ENCODE assay signal across 28 mouse cellular contexts in the genomic region with DNA sequence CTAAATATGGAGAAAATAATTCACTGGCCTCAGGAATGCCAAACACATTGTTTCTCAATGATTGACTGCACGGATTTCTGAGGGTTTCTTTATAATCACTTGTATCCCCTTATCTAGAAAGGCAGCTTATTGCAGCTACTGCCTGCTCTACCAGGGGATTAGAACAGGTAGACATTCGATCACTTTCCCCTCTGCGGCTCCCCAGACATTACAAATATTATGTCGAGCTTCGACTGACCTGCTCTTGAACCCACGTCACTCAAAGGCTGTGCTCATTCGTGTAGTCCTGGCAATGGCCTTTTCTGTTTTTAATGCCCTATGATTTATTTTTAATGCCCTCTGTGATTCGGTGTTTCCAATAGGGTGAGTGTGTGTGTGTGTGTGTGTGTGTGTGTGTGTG.
DNase-seq lines count a peak whose midpoint lies in the region; ATAC-seq and TF ChIP-seq lines count a peak whose summit lies in the region.
"Had no signal": no experiment of that assay in that cellular context is flagged by ENCODE, and none has a peak within 500 bp of the region (broad histone marks: within the 10 kb centered on the region; RNA-seq: fewer than 3 reads in every experiment).

No protein-coding gene starts in this region.

- DNase-seq in hindbrain, embryonic 11.5 days (ENCODE audit: low spot score): no peak
- DNase-seq in hindbrain, postnatal 0 days (ENCODE audit: low spot score): no peak
- no peak for DNase-seq in limb, embryonic 10.5 days (ENCODE audit: low spot score)
- no peak for DNase-seq in stomach, postnatal 0 days (ENCODE audit: low spot score)
- DNase-seq: adrenal gland, postnatal 25 days; B cell, adult 2 months; cerebellum, adult 11-12 months; cerebellum, postnatal 10 days; gastrocnemius, adult 2 months; gastrocnemius, postnatal 36 days; heart, adult 18-20 months; heart, postnatal 4 days; kidney, adult 18-20 months; kidney, postnatal 14 days; layer of hippocampus, adult 9-11 months; liver, embryonic 13.5 days; lung, adult 2 months; lung, postnatal 10 days; right cerebral cortex, postnatal 4 days; thymus, postnatal 4 days had no signal

- no peak for TF ChIP-seq EP300 in stomach, postnatal 0 days (optimal IDR thresholded peaks at IDR 0.05)

- no peaks in the 10 kb centered on the region for H3K9me3 ChIP-seq in hindbrain, embryonic 11.5 days (ENCODE audit: control insufficient read depth, low read length)
- H3K9me3 ChIP-seq in hindbrain, postnatal 0 days (ENCODE audit: low read length): no peaks in the 10 kb centered on the region
- no peaks in the 10 kb centered on the region for H3K9me3 ChIP-seq in limb, embryonic 12.5 days
- H3K9me3 ChIP-seq in limb, embryonic 10.5 days (replicated peaks): no peaks in the 10 kb centered on the region
- H3K9me3 ChIP-seq in stomach, embryonic 14.5 days (ENCODE audit: control insufficient read depth, low read depth, low read length): no peaks in the 10 kb centered on the region
- H3K9me3 ChIP-seq in stomach, postnatal 0 days (ENCODE audit: control insufficient read depth, low read length): no peaks in the 10 kb centered on the region
- H3K9me3 ChIP-seq: embryonic facial prominence, embryonic 13.5 days; liver, embryonic 13.5 days; midbrain, embryonic 13.5 days had no signal

- H3K36me3 ChIP-seq in hindbrain, embryonic 11.5 days (ENCODE audit: control insufficient read depth, insufficient read depth, low read length): no peaks in the 10 kb centered on the region
- no peaks in the 10 kb centered on the region for H3K36me3 ChIP-seq in hindbrain, postnatal 0 days (ENCODE audit: insufficient read depth, low read length)
- no peaks in the 10 kb centered on the region for H3K36me3 ChIP-seq in limb, embryonic 12.5 days
- H3K36me3 ChIP-seq in limb, embryonic 10.5 days: no peaks in the 10 kb centered on the region
- H3K36me3 ChIP-seq in stomach, embryonic 14.5 days (ENCODE audit: control insufficient read depth, insufficient read depth, low read length): no peaks in the 10 kb centered on the region
- no peaks in the 10 kb centered on the region for H3K36me3 ChIP-seq in stomach, postnatal 0 days (ENCODE audit: control insufficient read depth, insufficient read depth, low read length)
- H3K36me3 ChIP-seq: embryonic facial prominence, embryonic 13.5 days; liver, embryonic 13.5 days; midbrain, embryonic 13.5 days had no signal

- no peaks in the 10 kb centered on the region for H3K27me3 ChIP-seq in hindbrain, embryonic 11.5 days (ENCODE audit: control insufficient read depth, insufficient read depth, low read length)
- no peaks in the 10 kb centered on the region for H3K27me3 ChIP-seq in hindbrain, postnatal 0 days (ENCODE audit: insufficient read depth, low read length)
- no peaks in the 10 kb centered on the region for H3K27me3 ChIP-seq in limb, embryonic 12.5 days
- H3K27me3 ChIP-seq in limb, embryonic 10.5 days (ENCODE audit: low read depth, poor library complexity, severe bottlenecking): no peaks in the 10 kb centered on the region
- no peaks in the 10 kb centered on the region for H3K27me3 ChIP-seq in stomach, embryonic 14.5 days (ENCODE audit: control insufficient read depth, insufficient read depth, low read length)
- H3K27me3 ChIP-seq in stomach, postnatal 0 days (ENCODE audit: control insufficient read depth, insufficient read depth, low read length): no peaks in the 10 kb centered on the region
- H3K27me3 ChIP-seq: embryonic facial prominence, embryonic 13.5 days; liver, embryonic 13.5 days; midbrain, embryonic 13.5 days had no signal

- H3K4me3 ChIP-seq in hindbrain, embryonic 11.5 days (ENCODE audit: low read depth, low read length): no peak overlapping the region
- no peak overlapping the region for H3K4me3 ChIP-seq in hindbrain, postnatal 0 days (ENCODE audit: low read length)
- no peak overlapping the region for H3K4me3 ChIP-seq in limb, embryonic 12.5 days (replicated peaks)
- H3K4me3 ChIP-seq in limb, embryonic 10.5 days: no peak overlapping the region
- no peak overlapping the region for H3K4me3 ChIP-seq in stomach, embryonic 14.5 days (ENCODE audit: low read depth, low read length)
- H3K4me3 ChIP-seq in stomach, postnatal 0 days (ENCODE audit: low read depth, low read length): no peak overlapping the region
- H3K4me3 ChIP-seq: embryonic facial prominence, embryonic 13.5 days; erythroblast, embryonic 14.5 days; gastrocnemius, adult 2 months; liver, embryonic 13.5 days; midbrain, embryonic 13.5 days had no signal

- H3K4me2 ChIP-seq in hindbrain, embryonic 11.5 days (replicated peaks; ENCODE audit: low read depth, low read length): no peak overlapping the region
- no peak overlapping the region for H3K4me2 ChIP-seq in hindbrain, postnatal 0 days (ENCODE audit: low read depth, low read length)
- no peak overlapping the region for H3K4me2 ChIP-seq in limb, embryonic 12.5 days
- H3K4me2 ChIP-seq in stomach, embryonic 14.5 days (replicated peaks; ENCODE audit: low read depth, low read length): no peak overlapping the region
- no peak overlapping the region for H3K4me2 ChIP-seq in stomach, postnatal 0 days (replicated peaks; ENCODE audit: low read depth)
- H3K4me2 ChIP-seq: embryonic facial prominence, embryonic 13.5 days; heart, embryonic 11.5 days; liver, embryonic 13.5 days; midbrain, embryonic 13.5 days had no signal

- ATAC-seq in hindbrain, embryonic 11.5 days (ENCODE audit: low FRiP score): peak; percentile 51; the same call in 1 of the 2 replicates
- ATAC-seq in hindbrain, postnatal 0 days: no peak
- no peak for ATAC-seq in limb, embryonic 12.5 days (ENCODE audit: insufficient number of reproducible peaks, insufficient read depth, low FRiP score, low TSS enrichment, low read depth)
- 0 out of 2 replicates have a peak, but pooled peaks have one; percentile 42 for ATAC-seq in stomach, embryonic 14.5 days (ENCODE audit: insufficient number of reproducible peaks, insufficient read depth, low FRiP score, low read depth)
- no peak for ATAC-seq in stomach, postnatal 0 days (ENCODE audit: low FRiP score, low TSS enrichment)
- ATAC-seq: forebrain, embryonic 16.5 days; midbrain, embryonic 13.5 days had no signal

- H3K4me1 ChIP-seq in hindbrain, embryonic 11.5 days (replicated peaks; ENCODE audit: control insufficient read depth, insufficient read depth, low read length): no peaks in the 10 kb centered on the region
- no peaks in the 10 kb centered on the region for H3K4me1 ChIP-seq in hindbrain, postnatal 0 days (ENCODE audit: insufficient read depth, low read length)
- H3K4me1 ChIP-seq in limb, embryonic 12.5 days (replicated peaks): peaks cover 28% of the 10 kb centered on the region
- peaks cover 29% of the 10 kb centered on the region for H3K4me1 ChIP-seq in limb, embryonic 10.5 days
- H3K4me1 ChIP-seq in stomach, embryonic 14.5 days (ENCODE audit: control insufficient read depth, insufficient read depth, low read length): peaks cover 11% of the 10 kb centered on the region; the same call in 1 of the 2 replicates
- H3K4me1 ChIP-seq in stomach, postnatal 0 days (replicated peaks; ENCODE audit: control insufficient read depth, insufficient read depth): no peaks in the 10 kb centered on the region

- H3K9ac ChIP-seq in hindbrain, embryonic 11.5 days (ENCODE audit: low read depth, low read length): no peak overlapping the region
- H3K9ac ChIP-seq in hindbrain, postnatal 0 days (replicated peaks; ENCODE audit: low read length): no peak overlapping the region
- H3K9ac ChIP-seq in limb, embryonic 12.5 days (replicated peaks): no peak overlapping the region
- H3K9ac ChIP-seq in stomach, embryonic 14.5 days (replicated peaks; ENCODE audit: low read depth, low read length): no peak overlapping the region
- no peak overlapping the region for H3K9ac ChIP-seq in stomach, postnatal 0 days (ENCODE audit: low read length)
- H3K9ac ChIP-seq: embryonic facial prominence, embryonic 13.5 days; liver, embryonic 13.5 days; midbrain, embryonic 13.5 days had no signal

- H3K27ac ChIP-seq in hindbrain, embryonic 11.5 days (ENCODE audit: low read depth, low read length): peak overlapping the region; percentile 24; the same call in 1 of the 2 replicates
- no peak overlapping the region for H3K27ac ChIP-seq in hindbrain, postnatal 0 days
- H3K27ac ChIP-seq in limb, embryonic 12.5 days: 0 out of 2 replicates have a peak overlapping the region, but pooled peaks have one; percentile 31
- no peak overlapping the region for H3K27ac ChIP-seq in limb, embryonic 10.5 days
- H3K27ac ChIP-seq in stomach, embryonic 14.5 days (ENCODE audit: low read length): no peak overlapping the region
- no peak overlapping the region for H3K27ac ChIP-seq in stomach, postnatal 0 days (replicated peaks)
- H3K27ac ChIP-seq: embryonic facial prominence, embryonic 13.5 days; gastrocnemius, adult 2 months; macrophage; midbrain, embryonic 13.5 days had no signal

- 61% methylated on average over 8 of the region's 8 CpGs for WGBS in hindbrain, embryonic 11.5 days
- WGBS in hindbrain, postnatal 0 days: 60% methylated on average over 8 of the region's 8 CpGs
- 53% methylated on average over 8 of the region's 8 CpGs for WGBS in limb, embryonic 12.5 days
- 63% methylated on average over 8 of the region's 8 CpGs for WGBS in limb, embryonic 10.5 days
- 29% methylated on average over 8 of the region's 8 CpGs for WGBS in stomach, embryonic 14.5 days
- 36% methylated on average over 8 of the region's 8 CpGs for WGBS in stomach, postnatal 0 days

- no peak for TF ChIP-seq CTCF in hindbrain, postnatal 0 days (IDR thresholded peaks at IDR 0.05; ENCODE audit: low read depth)
- no peak for TF ChIP-seq CTCF in stomach, postnatal 0 days (IDR thresholded peaks at IDR 0.05; ENCODE audit: low read depth)

Comparison
In these comparisons a context has a peak if more than half of its experiments do, and no peak if none do; other contexts are left out.
1. ATAC-seq: peak in hindbrain, embryonic 11.5 days (single experiment) and stomach, embryonic 14.5 days (single experiment); none in hindbrain, postnatal 0 days (single experiment), limb, embryonic 12.5 days (single experiment) and stomach, postnatal 0 days (single experiment).
2. H3K27ac ChIP-seq: peak in hindbrain, embryonic 11.5 days (single experiment) and limb, embryonic 12.5 days (single experiment); none in hindbrain, postnatal 0 days (single experiment), limb, embryonic 10.5 days (single experiment), stomach, embryonic 14.5 days (single experiment) and stomach, postnatal 0 days (single experiment).